Mouse (Mus musculus) cerebellum, postnatal 4 days (tissue): Measurements from ENCODE around the gene Dcp1a.
"Not testable (repeated sequence)": the region's sequence is repeated elsewhere in the genome, so short reads cannot be mapped to it uniquely, and the experiment has no call there.

ENCODE experiments used
- DNase-seq, 2 experiments: peaks; one replicate each; pipeline ENCODE4 v3.0.0; 2022; ENCODE audit warnings: low spot score in 2 of 2, mixed read lengths in 1 of 2

Dcp1a gene

GRCm38 (mm10) chr14:30515931-30516723 lies 36.8 kb downstream of the Dcp1a start:
- DNase-seq = peak in 1 of 2 experiments; percentile 11

- DNase-seq = no peak
These were observed 40.0 kb downstream of the Dcp1a start for GRCm38 (mm10) chr14:30519323-30519722.

- DNase-seq = no peak
These were observed 44.0 kb downstream of the Dcp1a start for GRCm38 (mm10) chr14:30523356-30523755.

- no peak for DNase-seq
These were observed 49.1 kb downstream of the Dcp1a start for GRCm38 (mm10) chr14:30528392-30528791.

GRCm38 (mm10) chr14:30528961-30529360 lies 49.6 kb downstream of the Dcp1a start:
- DNase-seq = no peak

- no peak for DNase-seq
These were observed 50.1 kb downstream of the Dcp1a start for GRCm38 (mm10) chr14:30529454-30529853.

GRCm38 (mm10) chr14:30530726-30531269 lies 51.5 kb downstream of the Dcp1a start:
- DNase-seq = no peak

GRCm38 (mm10) chr14:30531431-30531830 lies 52.1 kb downstream of the Dcp1a start:
- DNase-seq = no peak

- no peak for DNase-seq
These were observed 52.6 kb downstream of the Dcp1a start for GRCm38 (mm10) chr14:30531896-30532295.

GRCm38 (mm10) chr14:30533780-30534450 lies 54.6 kb downstream of the Dcp1a start:
- no peak for DNase-seq

GRCm38 (mm10) chr14:30541541-30541940 lies 62.2 kb downstream of the Dcp1a start:
- DNase-seq = peak in 1 of 2 experiments; percentile 74

- DNase-seq = not testable (repeated sequence)
These were observed 64.0 kb downstream of the Dcp1a start for GRCm38 (mm10) chr14:30543331-30543730.

- DNase-seq = peak in 1 of 2 experiments; percentile 63
These were observed 68.9 kb downstream of the Dcp1a start, which contains the start of gene Tkt for GRCm38 (mm10) chr14:30548131-30548720. TSS of gene Tkt (plus strand) at chr14:30548359.

- peak; percentile 89 to 96 for DNase-seq
These were observed 69.8 kb downstream of the Dcp1a start for GRCm38 (mm10) chr14:30548965-30549776.

- peak in 1 of 2 experiments; percentile 21 for DNase-seq
These were observed 70.4 kb downstream of the Dcp1a start for GRCm38 (mm10) chr14:30549777-30550149.

- no peak for DNase-seq
These were observed 71.1 kb downstream of the Dcp1a start for GRCm38 (mm10) chr14:30550232-30551070.

- DNase-seq = no peak
These were observed 72.2 kb downstream of the Dcp1a start for GRCm38 (mm10) chr14:30551509-30551908.

- DNase-seq = no peak
These were observed 72.6 kb downstream of the Dcp1a start for GRCm38 (mm10) chr14:30551981-30552380.

GRCm38 (mm10) chr14:30553185-30553584 lies 73.8 kb downstream of the Dcp1a start:
- DNase-seq = no peak

GRCm38 (mm10) chr14:30556651-30557050 lies 77.3 kb downstream of the Dcp1a start:
- DNase-seq = no peak
